16 mouse cellular contexts compared by ENCODE assay signal in genomic region chr16:29235951-29236350, GRCm38 (mm10). TPM values are rescaled to one million over a fixed set of nuclear protein-coding genes. Genes with fewer than 3 reads are reported as not detected.
"Had no signal": no experiment of that assay in that cellular context is flagged by ENCODE, and none has a peak within 500 bp of the region (broad histone marks: within the 10 kb centered on the region; RNA-seq: fewer than 3 reads in every experiment).

No protein-coding gene starts in this region.

- H3K4me2 ChIP-seq: limb, embryonic 15.5 days; liver, embryonic 12.5 days; lung, embryonic 14.5 days; neural tube, embryonic 13.5 days had no signal

- DNase-seq: kidney, postnatal 14 days; lung, embryonic 14.5 days; lung, postnatal 10 days; lung, postnatal 4 days; midbrain, embryonic 14.5 days; right cerebral cortex, postnatal 25 days; thymus, adult 2 months; thymus, postnatal 25 days had no signal

- H3K27me3 ChIP-seq: limb, embryonic 15.5 days; liver, embryonic 12.5 days; neural tube, embryonic 13.5 days had no signal

- H3K9ac ChIP-seq: limb, embryonic 15.5 days; liver, embryonic 12.5 days; lung, embryonic 14.5 days; neural tube, embryonic 13.5 days had no signal

- H3K4me1 ChIP-seq: limb, embryonic 15.5 days; liver, embryonic 12.5 days; midbrain, embryonic 10.5 days; neural tube, embryonic 13.5 days had no signal

- H3K36me3 ChIP-seq: limb, embryonic 15.5 days; liver, embryonic 12.5 days; midbrain, embryonic 10.5 days; neural tube, embryonic 13.5 days had no signal

- H3K27ac ChIP-seq: limb, embryonic 15.5 days; liver, embryonic 12.5 days; midbrain, embryonic 10.5 days; neural tube, embryonic 13.5 days; stomach, postnatal 0 days had no signal

- H3K4me3 ChIP-seq: limb, embryonic 15.5 days; liver, embryonic 12.5 days; midbrain, embryonic 10.5 days; neural tube, embryonic 13.5 days had no signal

- ATAC-seq: liver, embryonic 12.5 days had no signal

- H3K9me3 ChIP-seq: limb, embryonic 15.5 days; liver, embryonic 12.5 days; midbrain, embryonic 10.5 days; neural tube, embryonic 13.5 days had no signal

RNA-seq across cellular contexts. Expression of gene Hrasls, which starts 26.5 kb away (rescaled TPM):
- total RNA-seq: megakaryocyte, adult 5-6 weeks had no signal
- polyA plus RNA-seq: liver, embryonic 16.5 days; small intestine, adult 2 months had no signal
